ENCODE assay signal across 22 mouse cellular contexts in genomic region chr16:9523314-9523713, GRCm38 (mm10).
A peak's percentile ranks its signal among the peaks of the same experiment; 100 is the strongest.
DNase-seq lines count a peak whose midpoint lies in the region; ATAC-seq and TF ChIP-seq lines count a peak whose summit lies in the region.
"Had no signal": no experiment of that assay in that cellular context is flagged by ENCODE, and none has a peak within 500 bp of the region (broad histone marks: within the 10 kb centered on the region; RNA-seq: fewer than 3 reads in every experiment).

No protein-coding gene starts in this region.

- H3K36me3 ChIP-seq in liver, adult 2 months (ENCODE audit: control insufficient read depth, insufficient read depth, low read length) = no peaks in the 10 kb centered on the region
- no peaks in the 10 kb centered on the region for H3K36me3 ChIP-seq in liver, embryonic 11.5 days (ENCODE audit: control insufficient read depth, insufficient read depth, low read length)
- H3K36me3 ChIP-seq in E14TG2a.4 (ENCODE audit: insufficient read depth, low read length) = no peaks in the 10 kb centered on the region
- H3K36me3 ChIP-seq: embryonic facial prominence, embryonic 13.5 days; forebrain, embryonic 12.5 days; heart, embryonic 15.5 days; hindbrain, embryonic 13.5 days had no signal

- POLR2A ChIA-PET in Patski (lab: Charles Lee) = no interaction called here

- H3K4me2 ChIP-seq in liver, embryonic 11.5 days = no peak overlapping the region
- H3K4me2 ChIP-seq: embryonic facial prominence, embryonic 13.5 days; forebrain, embryonic 12.5 days; heart, embryonic 11.5 days; heart, embryonic 15.5 days; hindbrain, embryonic 13.5 days had no signal

- no peak overlapping the region for H3K4me3 ChIP-seq in liver, adult 2 months (ENCODE audit: insufficient read depth, low read depth, low read length)
- no peak overlapping the region for H3K4me3 ChIP-seq in liver, embryonic 11.5 days (ENCODE audit: low read depth, low read length)
- no peak overlapping the region for H3K4me3 ChIP-seq in E14TG2a.4 (replicated peaks; ENCODE audit: low read length)
- H3K4me3 ChIP-seq: embryonic facial prominence, embryonic 13.5 days; forebrain, embryonic 12.5 days; heart, embryonic 15.5 days; hindbrain, embryonic 13.5 days had no signal

- in situ Hi-C loops in Patski (cut with MboI; ENCODE audit: low pct_unique_long_range_greater_than_20kb) = no loop called here

- CTCF ChIA-PET in Patski (lab: Charles Lee) = no interaction called here

- no peak overlapping the region for H3K9ac ChIP-seq in liver, adult 2 months (ENCODE audit: low read depth, low read length)
- H3K9ac ChIP-seq in liver, embryonic 11.5 days (ENCODE audit: low read depth, low read length) = no peak overlapping the region
- H3K9ac ChIP-seq: embryonic facial prominence, embryonic 13.5 days; forebrain, embryonic 12.5 days; heart, embryonic 15.5 days; hindbrain, embryonic 13.5 days had no signal

- peak; percentile 49 for TF ChIP-seq CTCF in liver, adult 2 months (IDR thresholded peaks at IDR 0.05; ENCODE audit: low read depth, low read length)
- TF ChIP-seq CTCF in E14TG2a.4 (conservative IDR thresholded peaks at IDR 0.05; ENCODE audit: low read length) (peak; percentile 56), Patski (IDR thresholded peaks at IDR 0.05) (peak; percentile 44)

- no peak for ATAC-seq in liver, embryonic 11.5 days (replicated peaks; ENCODE audit: low FRiP score)
- ATAC-seq in Patski = no peak
- ATAC-seq: activated CD4-positive, CD25-positive, alpha-beta regulatory T cell, adult 4 months; forebrain, embryonic 16.5 days; hindbrain, postnatal 0 days had no signal

- H3K27ac ChIP-seq in liver, adult 2 months (replicated peaks; ENCODE audit: insufficient read depth, low read depth, low read length) = no peak overlapping the region
- H3K27ac ChIP-seq in liver, embryonic 11.5 days (ENCODE audit: low read depth, low read length) = no peak overlapping the region
- H3K27ac ChIP-seq: embryonic facial prominence, embryonic 13.5 days; forebrain, embryonic 12.5 days; heart, embryonic 15.5 days; hindbrain, embryonic 13.5 days; hindbrain, postnatal 0 days had no signal

- no peaks in the 10 kb centered on the region for H3K27me3 ChIP-seq in liver, adult 2 months (ENCODE audit: control insufficient read depth, insufficient read depth, low read length)
- no peaks in the 10 kb centered on the region for H3K27me3 ChIP-seq in liver, embryonic 11.5 days (replicated peaks; ENCODE audit: control insufficient read depth, insufficient read depth, low read length)
- H3K27me3 ChIP-seq in E14TG2a.4 (ENCODE audit: insufficient read depth, low read length) (no peaks in the 10 kb centered on the region), Patski (no peaks in the 10 kb centered on the region)
- H3K27me3 ChIP-seq: embryonic facial prominence, embryonic 13.5 days; forebrain, embryonic 12.5 days; heart, embryonic 15.5 days had no signal

- DNase-seq in liver, adult 2 months (ENCODE audit: extremely low read depth, low read depth, low spot score) = no peak
- DNase-seq in liver, embryonic 11.5 days (ENCODE audit: low spot score) = no peak
- DNase-seq in A20 (ENCODE audit: low read depth, low spot score) (peak; percentile 6), Patski (ENCODE audit: low read depth, low spot score) (no peak)
- DNase-seq in natural killer cell, adult 2 months (ENCODE audit: low spot score in 2 of 2) = no peak
- no peak for DNase-seq in urinary bladder, postnatal 10 days (ENCODE audit: low spot score)
- DNase-seq: adrenal gland, postnatal 25 days; cerebellum, adult 18-20 months; cerebellum, adult 9-11 months; cerebellum, postnatal 36 days; gastrocnemius, postnatal 10 days; heart, adult 18-20 months; heart, postnatal 14 days had no signal

- peaks cover 9% of the 10 kb centered on the region for H3K4me1 ChIP-seq in liver, adult 2 months (ENCODE audit: control insufficient read depth, insufficient read depth, low read length)
- no peaks in the 10 kb centered on the region for H3K4me1 ChIP-seq in liver, embryonic 11.5 days (replicated peaks; ENCODE audit: control insufficient read depth, insufficient read depth, low read length)
- no peaks in the 10 kb centered on the region for H3K4me1 ChIP-seq in E14TG2a.4 (replicated peaks; ENCODE audit: low read depth, low read length)
- H3K4me1 ChIP-seq: embryonic facial prominence, embryonic 13.5 days; forebrain, embryonic 12.5 days; heart, embryonic 15.5 days; hindbrain, embryonic 13.5 days had no signal

- H3K9me3 ChIP-seq in liver, embryonic 11.5 days (ENCODE audit: control insufficient read depth, low read length) = no peaks in the 10 kb centered on the region
- H3K9me3 ChIP-seq in E14TG2a.4 (ENCODE audit: low read length) = peaks cover 11% of the 10 kb centered on the region; the same call in 1 of the 2 replicates
- H3K9me3 ChIP-seq: embryonic facial prominence, embryonic 13.5 days; heart, embryonic 15.5 days; hindbrain, embryonic 13.5 days had no signal

- TF ChIP-seq POLR2A in liver, adult 2 months (IDR thresholded peaks at IDR 0.05; ENCODE audit: extremely low read depth, insufficient read depth, low read length) = no peak

- no peaks in the 10 kb centered on the region for H3K79me2 ChIP-seq in liver, adult 2 months (ENCODE audit: control insufficient read depth, insufficient read depth, low read length)
